25 mouse cellular contexts compared by ENCODE assay signal in the genomic region with DNA sequence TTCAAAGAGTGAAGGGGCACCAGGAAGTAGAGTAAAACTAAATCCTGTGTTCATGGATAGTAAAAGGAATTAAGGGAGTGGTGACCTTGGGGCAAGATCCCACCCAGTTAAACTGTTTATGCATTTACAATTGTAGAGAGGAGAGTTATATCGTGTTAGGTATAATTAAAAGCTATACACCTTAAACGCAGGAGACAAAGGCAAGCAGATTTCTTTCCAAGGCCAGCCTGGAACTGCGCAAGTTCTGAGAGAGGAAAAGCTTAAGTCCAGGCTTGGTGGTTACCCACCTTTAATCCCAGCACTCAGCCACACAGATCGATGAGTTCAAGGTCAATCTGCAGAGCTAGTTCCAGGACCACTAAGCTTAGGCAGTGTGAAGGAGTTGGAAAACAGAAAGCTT. TPM values are rescaled to one million over a fixed set of nuclear protein-coding genes. Genes with fewer than 3 reads are reported as not detected.
"Had no signal": no experiment of that assay in that cellular context is flagged by ENCODE, and none has a peak within 500 bp of the region (broad histone marks: within the 10 kb centered on the region; RNA-seq: fewer than 3 reads in every experiment).

No protein-coding gene starts in this region.

- H3K4me3 ChIP-seq: left cerebral cortex, adult 2 months; lung, embryonic 15.5 days; megakaryocyte, embryonic 14.5 days; midbrain, embryonic 10.5 days; midbrain, embryonic 13.5 days; myocyte; neural tube, embryonic 13.5 days had no signal

- H3K27ac ChIP-seq: left cerebral cortex, adult 2 months; liver, embryonic 14.5 days; lung, embryonic 15.5 days; midbrain, embryonic 10.5 days; midbrain, embryonic 13.5 days; neural tube, embryonic 13.5 days; stomach, postnatal 0 days had no signal

- H3K4me1 ChIP-seq: megakaryocyte, embryonic 14.5 days; midbrain, embryonic 13.5 days had no signal

- DNase-seq: kidney, adult 9 months; kidney, postnatal 14 days; kidney, postnatal 4 days; lung, adult 18-20 months; lung, postnatal 10 days; lung, postnatal 36 days; retina, postnatal 1 day; right cerebral cortex, postnatal 25 days; thymus, adult 2 months; thymus, postnatal 14 days; thymus, postnatal 4 days had no signal

- H3K9ac ChIP-seq: liver, embryonic 14.5 days; lung, embryonic 15.5 days; midbrain, embryonic 13.5 days; neural tube, embryonic 13.5 days had no signal

- H3K36me3 ChIP-seq: lung, embryonic 15.5 days; midbrain, embryonic 10.5 days; midbrain, embryonic 13.5 days; neural tube, embryonic 13.5 days had no signal

- ATAC-seq: midbrain, embryonic 13.5 days; midbrain, embryonic 16.5 days had no signal

- H3K9me3 ChIP-seq: lung, embryonic 15.5 days; megakaryocyte, embryonic 14.5 days; midbrain, embryonic 10.5 days; midbrain, embryonic 13.5 days; neural tube, embryonic 13.5 days had no signal

- H3K4me2 ChIP-seq: liver, embryonic 11.5 days; lung, embryonic 15.5 days; midbrain, embryonic 13.5 days; neural tube, embryonic 13.5 days had no signal

- H3K27me3 ChIP-seq: lung, embryonic 15.5 days; megakaryocyte, embryonic 14.5 days; midbrain, embryonic 13.5 days; neural tube, embryonic 13.5 days had no signal

RNA-seq across cellular contexts. Expression of a gene that starts 4.5 kb away (rescaled TPM):
- total RNA-seq: monocyte, adult 5-6 weeks; neutrophil, adult 5-6 weeks had no signal
- polyA plus RNA-seq: small intestine, adult 2 months had no signal
